Mouse (Mus musculus): Measurements from ENCODE around the gene Cers6.

DNA sequence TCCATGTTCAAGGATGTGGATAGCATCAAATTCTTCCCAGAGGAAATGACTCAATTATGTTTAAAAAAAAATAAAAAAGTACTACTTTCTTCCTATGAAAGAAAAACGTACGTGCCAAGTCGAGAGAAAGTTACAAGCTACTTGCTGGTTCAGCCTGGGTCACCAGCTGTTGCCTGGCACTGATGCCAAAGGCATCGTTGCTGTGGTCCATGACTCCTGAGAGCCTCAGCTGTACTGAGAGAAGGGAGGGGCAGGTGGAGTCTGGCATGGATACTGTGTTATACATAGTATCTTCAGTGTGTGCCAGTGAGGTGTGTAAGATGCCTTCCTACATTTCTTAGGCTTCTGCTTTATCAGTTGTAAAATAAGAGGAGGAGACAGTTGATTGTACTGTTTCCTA is 277.5 kb downstream of the Cers6 start:
- TF ChIP-seq CTCF (conservative IDR thresholded peaks at IDR 0.05; ENCODE audit: low read length) (no peak), POU5F1 (IDR thresholded peaks at IDR 0.05; ENCODE audit: borderline replicate concordance, low read length) (no peak), NANOG (IDR thresholded peaks at IDR 0.05; ENCODE audit: borderline replicate concordance, low read length) (no peak)

Measured in E14TG2a.4 (cell line).